Mouse (Mus musculus): Measurements from ENCODE around the gene Vat1l.

DNA sequence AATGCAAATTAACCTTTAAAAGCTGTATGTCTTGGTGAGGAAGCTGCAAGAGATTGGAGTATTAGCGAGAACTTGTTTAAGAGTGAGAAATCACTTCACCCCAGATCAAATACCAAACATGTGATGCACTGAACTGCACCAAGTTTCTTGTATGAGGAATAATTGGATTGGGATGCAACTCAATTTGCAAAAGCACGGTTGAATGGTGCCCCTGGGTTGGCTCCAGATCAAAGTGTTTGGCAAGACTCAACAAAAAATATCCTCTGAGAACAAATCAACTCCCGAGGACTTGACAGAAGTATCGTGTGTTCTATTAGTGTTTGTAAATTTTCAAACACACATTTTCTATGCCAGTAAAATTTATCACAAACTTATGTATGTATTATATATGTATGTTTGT is 112.7 kb downstream of the Vat1l start:
- TF ChIP-seq CTCF (IDR thresholded peaks at IDR 0.05; ENCODE audit: borderline replicate concordance, insufficient read depth, low read depth, low read length), result no peak
- no peak for TF ChIP-seq POLR2A (IDR thresholded peaks at IDR 0.05; ENCODE audit: borderline replicate concordance, insufficient read depth, low read length)
